Mouse (Mus musculus): ENCODE measurements at regions not wholly inside any gene's neighbourhood (a gene's known extent, or its start where the extent isn't known, plus 50 kb on each side); places are given as distances from the start of the nearest gene placed in this dataset.

DNA sequence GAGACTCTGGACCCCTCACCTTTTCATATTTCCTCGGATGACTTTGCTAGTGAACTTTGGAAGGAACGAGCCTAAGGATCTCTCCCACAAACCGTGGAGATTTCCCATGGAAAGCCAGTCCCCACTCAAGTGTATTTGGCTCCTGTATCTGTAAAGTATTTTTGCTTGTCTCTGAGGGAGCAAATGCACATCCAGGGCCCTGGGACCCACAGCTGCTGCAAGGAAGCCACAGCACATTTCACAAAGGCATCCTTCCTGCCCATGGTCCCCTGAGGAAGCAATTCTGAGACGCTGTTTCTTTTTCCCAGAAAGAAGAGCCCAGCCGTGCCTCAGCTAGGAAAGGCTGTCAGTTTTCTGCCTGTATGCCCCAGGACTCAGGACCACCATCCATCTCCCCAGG is 71.7 kb upstream of the S1pr3 start:
- no peak for TF ChIP-seq CTCF (IDR thresholded peaks at IDR 0.05; ENCODE audit: extremely low read depth, insufficient read depth, insufficient read length, insufficient replicate concordance)
- no peak for TF ChIP-seq POLR2A (IDR thresholded peaks at IDR 0.05; ENCODE audit: low read depth, low read length)
